Mouse (Mus musculus): ENCODE data around the gene Hk1.
A peak's percentile ranks its signal among the peaks of the same experiment; 100 is the strongest.

Gene Hk1

DNA sequence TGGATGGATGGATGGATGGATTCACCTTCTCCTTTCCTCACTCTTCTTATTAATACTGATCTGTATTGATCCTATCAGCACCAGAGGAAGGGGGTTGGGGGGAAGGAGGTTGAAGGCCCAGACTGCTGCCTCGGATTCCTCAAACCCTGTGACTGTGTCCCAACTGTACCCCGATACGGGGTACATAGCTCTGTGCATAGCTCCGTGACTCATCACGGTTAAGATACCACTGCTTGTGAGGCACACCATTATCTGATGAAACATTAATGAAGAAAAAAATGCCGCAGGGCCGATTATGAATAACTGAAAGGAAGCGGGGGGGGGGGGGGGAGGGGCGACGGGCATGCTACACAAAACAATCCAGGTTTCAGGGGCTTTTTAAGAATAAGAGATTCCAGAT, 66.6 kb downstream of the Hk1 start:
- no peak for TF ChIP-seq GATA4 (IDR thresholded peaks at IDR 0.05; ENCODE audit: insufficient replicate concordance, low read length)

DNA sequence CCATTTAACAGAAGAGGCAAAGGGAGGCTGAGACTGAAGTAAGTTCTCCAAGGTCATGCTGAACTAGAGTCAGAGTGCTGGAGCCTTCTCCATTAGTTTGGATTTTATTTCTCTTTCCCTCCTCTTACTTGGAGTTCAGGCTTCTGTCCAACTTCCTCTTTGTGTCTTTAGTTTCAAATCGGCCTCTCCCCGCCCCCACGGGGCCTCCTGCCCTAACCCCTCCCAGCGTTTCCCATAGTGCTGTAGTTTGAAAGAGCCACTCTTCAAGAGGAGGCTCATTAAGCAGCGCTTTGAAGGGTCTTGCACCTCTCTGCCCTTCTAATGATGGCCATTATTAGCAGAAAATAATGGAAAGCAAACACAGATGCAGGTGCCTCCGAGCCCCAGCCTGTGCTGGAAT, 68.2 kb downstream of the Hk1 start:
- TF ChIP-seq GATA4 (IDR thresholded peaks at IDR 0.05; ENCODE audit: insufficient replicate concordance, low read length) = no peak

DNA sequence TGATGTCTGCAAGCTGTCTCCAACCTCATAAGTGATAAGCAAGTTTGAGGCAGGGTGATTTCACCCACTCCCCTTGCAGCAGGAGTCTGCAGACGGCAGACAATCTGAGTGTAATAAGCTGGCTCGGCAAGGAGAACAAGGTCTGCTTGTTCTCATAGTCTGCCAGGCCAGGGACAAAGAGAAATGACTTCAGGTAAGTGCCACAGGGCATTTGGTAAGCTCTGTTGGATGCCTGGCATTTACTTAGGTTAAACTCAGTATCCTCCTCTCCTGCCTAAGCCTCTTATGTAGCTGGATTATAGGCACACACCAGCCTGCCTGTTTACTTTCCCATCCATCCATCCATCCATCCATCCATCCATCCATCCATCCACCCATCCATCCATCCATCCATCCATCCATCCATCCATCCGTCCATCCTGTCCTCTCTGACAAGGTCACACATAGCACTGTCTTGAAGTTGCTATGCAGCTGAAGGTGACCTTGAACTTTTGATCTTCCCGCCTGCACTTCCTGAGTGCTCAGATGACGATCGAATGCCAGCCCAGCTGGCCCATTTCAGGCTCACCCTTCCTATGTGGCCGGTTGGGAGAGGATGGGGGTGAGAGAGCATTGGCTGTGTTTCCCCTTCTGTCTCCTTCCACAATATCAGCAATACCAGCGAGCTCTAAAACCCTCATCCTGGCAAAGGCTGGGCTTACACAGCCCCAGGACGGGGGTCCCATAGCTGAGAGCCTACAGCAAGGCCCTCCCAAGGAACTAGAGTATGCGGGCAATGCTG, 69.3 kb downstream of the Hk1 start:
- no peak for TF ChIP-seq GATA4 (IDR thresholded peaks at IDR 0.05; ENCODE audit: insufficient replicate concordance, low read length)

DNA sequence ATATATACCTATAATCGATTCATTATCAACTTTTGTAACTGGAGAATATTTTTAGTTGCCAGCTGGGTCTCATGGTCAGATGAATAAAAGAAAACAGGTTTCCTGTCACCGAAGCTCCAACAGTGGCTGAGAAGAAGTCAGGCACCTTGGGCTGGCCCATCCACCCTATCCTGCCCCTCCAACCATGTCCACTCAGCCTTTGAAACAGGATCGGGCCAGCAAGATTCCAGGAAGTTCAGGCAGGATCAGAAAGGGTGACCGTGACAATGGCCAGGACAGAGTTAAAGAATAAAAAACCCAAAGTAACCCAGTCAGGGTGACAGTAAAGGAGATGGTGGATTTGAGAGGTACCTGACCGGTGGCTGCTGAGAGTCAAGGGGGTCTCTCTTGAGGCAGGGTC, 70.1 kb downstream of the Hk1 start:
- no peak for TF ChIP-seq GATA4 (IDR thresholded peaks at IDR 0.05; ENCODE audit: insufficient replicate concordance, low read length)

DNA sequence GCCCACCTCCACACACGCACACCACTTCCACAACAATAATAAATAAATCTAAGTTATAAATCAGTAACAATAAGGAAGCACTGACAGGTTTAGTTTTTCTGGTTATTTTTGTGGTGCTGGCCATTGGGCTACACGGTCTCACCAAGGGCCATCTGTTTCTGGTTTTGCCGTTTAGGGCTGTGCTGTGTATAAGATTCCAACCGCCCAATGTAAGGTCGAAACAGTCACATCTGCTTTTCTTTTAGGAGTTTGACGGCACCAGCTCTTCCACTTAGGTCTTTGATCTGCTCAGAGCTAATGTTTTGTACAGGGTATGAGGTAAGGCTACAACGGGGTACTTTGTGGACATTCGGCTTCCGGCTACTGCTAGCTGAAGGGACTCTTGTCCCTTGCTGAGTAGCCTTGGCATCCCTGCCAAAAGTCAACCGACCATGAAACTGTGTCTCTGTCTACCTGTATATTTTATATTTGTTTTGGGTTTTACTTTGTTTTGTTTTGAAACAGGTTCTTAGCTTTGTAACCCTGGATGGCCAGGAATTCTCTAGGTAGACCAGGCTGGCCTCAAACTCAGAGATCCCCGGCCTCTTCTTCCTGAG, 70.7 kb downstream of the Hk1 start:
- TF ChIP-seq GATA4 (IDR thresholded peaks at IDR 0.05; ENCODE audit: insufficient replicate concordance, low read length) = no peak

DNA sequence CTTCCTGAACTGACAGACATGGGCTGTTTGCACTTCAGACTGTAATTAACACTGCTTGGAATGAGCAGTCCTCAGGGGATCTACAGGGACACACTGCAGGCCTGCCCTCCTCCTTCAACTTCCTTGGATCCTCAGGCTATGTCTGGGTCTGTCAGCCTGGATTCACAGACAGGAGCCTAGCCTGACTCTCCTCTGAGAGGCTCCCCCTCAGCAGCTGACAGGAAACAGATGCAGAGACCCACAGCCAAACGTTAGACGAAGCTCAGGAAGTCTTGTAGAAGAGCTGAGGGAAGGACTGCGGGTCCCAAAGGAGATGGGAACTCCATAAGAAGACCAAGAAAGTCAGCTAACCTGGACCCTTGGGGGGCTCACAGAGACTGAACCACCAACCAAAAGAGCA, 73.2 kb downstream of the Hk1 start:
- TF ChIP-seq GATA4 (IDR thresholded peaks at IDR 0.05; ENCODE audit: insufficient replicate concordance, low read length) = no peak

DNA sequence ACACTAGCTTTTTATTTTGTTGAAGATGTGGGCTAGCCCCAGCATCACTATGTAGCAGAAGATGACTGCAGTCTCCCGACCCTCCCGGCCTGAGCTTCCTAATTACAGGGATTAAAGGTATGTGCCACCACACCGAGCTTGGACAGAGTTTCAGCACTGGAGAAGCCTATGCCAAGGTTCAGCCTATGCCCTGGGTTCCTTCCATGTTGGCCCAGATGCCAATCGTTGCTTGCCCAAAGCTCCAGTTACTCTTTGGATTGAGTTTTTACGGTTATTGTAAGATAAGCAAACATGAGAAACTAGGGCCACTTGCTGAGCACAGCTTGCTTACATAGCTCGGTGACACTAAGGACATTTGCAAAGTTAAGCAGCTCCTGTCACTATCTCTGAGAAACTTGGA, 74.6 kb downstream of the Hk1 start:
- no peak for TF ChIP-seq GATA4 (IDR thresholded peaks at IDR 0.05; ENCODE audit: insufficient replicate concordance, low read length)

DNA sequence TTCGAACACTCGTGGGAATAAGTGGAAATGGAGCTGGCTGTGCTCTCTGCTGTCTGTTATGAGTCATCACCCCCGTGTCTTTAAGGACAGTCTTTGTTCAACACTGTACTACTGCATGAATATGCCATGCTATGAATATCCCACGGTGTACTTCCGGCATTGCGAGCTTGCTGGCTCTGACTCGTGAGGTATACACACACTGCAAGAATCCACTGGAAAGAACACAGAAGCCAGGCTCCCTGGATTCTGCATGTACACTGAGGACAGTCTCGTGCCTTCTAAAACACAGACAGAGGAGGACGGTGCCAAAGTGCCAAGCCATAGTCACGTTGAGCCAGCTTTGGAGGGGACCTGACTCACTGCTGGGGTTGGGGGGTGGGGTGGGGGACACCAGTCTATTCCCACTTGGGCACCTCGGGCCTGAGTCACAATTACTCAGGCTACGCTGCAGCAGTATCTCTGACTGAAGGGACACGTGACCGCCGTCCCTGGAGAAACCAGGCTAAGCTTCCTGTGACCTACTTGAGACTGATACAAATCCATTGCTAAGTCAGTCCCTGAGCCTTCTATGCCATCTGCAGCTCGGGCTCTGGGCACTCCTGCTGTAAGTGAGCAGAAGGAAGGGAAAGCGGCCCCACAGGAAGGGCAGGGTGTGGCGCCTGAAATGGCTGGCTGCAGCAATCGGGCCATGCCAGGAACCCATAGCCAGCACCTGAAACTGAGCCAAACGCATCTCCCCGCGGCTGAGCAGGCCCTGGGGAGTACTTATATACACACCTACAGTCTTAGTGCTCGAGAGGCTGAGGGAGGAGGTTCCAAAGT, 79.5 kb downstream of the Hk1 start:
- TF ChIP-seq GATA4 (IDR thresholded peaks at IDR 0.05; ENCODE audit: insufficient replicate concordance, low read length) = 0 out of 2 replicates have a peak, but pooled peaks have one; percentile 15

DNA sequence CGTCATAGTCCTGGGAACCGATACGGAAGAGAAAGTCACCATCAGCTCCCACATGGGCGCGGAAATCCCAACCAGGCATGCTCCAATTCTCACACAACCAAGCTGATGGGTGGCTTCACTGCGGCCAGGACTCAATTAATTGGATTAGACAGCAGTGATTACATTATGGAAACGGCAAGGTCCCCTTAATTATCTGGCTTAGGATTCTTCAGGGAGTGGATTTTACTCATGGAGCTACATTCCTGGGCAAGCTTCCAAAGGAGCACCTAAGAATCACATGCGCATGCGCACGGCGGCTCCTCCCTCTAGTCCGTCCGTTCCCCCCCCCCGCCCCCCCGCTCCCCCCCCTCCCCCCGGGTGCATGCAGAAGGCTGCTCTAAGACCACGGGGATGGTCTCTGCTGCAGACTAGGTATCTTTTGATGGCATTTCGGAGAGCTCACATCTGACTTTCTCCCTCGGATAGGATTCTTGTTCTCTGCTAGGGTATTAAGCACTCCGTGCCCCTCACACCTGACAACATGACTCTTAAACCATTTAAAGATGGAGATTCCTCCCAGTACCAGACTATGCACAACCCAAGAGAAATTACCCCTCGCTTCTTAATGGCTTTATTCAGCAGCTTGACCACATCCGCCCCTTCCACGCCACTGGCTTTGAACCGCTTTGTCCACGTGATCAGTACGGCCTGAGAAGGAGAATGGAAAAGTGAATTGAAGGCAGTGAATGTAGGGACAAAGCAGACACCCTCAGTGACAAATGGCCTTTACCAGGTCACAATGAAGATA, 83.4 kb downstream of the Hk1 start:
- TF ChIP-seq GATA4 (IDR thresholded peaks at IDR 0.05; ENCODE audit: insufficient replicate concordance, low read length) = no peak

DNA sequence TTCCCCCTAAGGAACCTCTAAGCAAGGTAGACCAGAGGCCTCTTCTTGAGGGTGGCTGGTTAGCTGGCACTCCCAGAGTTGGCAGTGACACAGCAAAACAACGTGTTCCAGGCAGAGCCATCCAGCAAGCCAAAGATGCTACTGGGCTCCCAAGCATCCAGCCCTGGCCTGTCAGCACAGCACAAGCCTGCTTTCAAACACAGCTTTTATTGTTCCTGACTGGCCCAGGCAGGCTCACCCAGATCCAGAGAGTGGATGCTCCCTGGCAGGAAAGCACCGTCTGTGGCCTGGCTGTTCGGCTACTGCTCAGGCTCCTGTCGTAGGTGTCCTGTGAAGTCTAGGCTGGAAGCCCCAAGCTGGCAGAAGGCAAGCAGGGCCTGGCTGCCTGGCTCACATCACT, 85.6 kb downstream of the Hk1 start:
- TF ChIP-seq GATA4 (IDR thresholded peaks at IDR 0.05; ENCODE audit: insufficient replicate concordance, low read length) = no peak

DNA sequence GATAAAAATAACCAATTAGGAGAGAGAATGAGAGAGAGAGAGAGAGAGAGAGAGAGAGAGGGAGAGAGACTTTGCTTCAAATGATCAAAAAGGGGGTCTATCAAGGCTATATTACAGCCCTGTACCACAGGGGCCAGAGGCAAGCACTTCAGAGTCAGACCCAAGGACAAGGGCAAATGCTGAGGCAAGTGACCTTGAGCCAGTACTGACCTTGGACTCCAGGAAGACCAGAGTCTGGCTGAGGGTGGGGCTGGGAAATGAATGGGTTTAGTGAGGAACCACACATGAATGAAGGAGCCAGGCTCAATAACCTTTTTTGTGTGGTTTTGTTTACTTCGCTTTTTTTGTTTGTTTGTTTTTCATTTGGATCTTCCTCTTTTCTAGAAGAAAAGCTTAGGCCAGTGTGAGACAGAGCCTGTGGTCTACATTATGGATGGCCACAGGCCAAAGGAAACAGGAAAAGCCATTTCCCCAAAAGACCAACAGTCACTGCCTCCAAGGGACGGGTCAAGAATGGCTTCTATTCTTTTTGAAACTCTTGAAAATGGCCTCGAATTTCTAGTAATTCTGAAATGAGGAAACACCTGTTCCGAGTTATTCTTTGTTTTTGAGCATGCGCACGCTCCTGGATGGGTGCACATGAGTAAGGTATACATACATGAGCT, 92.1 kb downstream of the Hk1 start:
- no peak for TF ChIP-seq GATA4 (IDR thresholded peaks at IDR 0.05; ENCODE audit: insufficient replicate concordance, low read length)

DNA sequence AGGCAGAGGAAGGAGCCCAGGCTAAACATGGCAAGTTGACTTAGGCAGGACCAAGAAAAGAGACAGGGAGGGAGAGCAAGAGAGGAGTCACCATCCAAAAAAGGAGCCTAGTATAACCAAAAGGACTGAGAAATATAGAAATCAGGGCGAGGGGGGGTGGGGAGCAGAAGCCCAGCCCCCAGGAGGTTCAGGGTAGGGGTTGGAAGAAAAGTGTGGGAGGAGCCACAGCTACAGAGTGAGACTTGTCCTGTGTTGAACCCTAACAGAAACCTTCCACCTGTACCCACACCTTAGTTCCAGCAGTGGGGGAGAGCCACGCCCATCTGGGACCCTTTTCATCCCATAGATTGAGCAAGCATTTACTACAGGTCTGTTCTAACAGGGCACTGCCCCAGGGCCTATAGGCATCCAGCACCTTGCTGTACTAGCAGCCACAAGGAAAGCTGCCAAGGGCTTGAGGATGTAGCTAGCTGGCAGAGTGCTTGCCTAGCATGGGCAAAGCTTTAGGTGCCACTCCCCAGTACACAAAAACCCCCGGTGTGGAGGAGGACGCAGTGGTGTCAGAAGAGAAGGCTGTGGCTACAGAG, 96.4 kb downstream of the Hk1 start:
- TF ChIP-seq GATA4 (IDR thresholded peaks at IDR 0.05; ENCODE audit: insufficient replicate concordance, low read length) = no peak

DNA sequence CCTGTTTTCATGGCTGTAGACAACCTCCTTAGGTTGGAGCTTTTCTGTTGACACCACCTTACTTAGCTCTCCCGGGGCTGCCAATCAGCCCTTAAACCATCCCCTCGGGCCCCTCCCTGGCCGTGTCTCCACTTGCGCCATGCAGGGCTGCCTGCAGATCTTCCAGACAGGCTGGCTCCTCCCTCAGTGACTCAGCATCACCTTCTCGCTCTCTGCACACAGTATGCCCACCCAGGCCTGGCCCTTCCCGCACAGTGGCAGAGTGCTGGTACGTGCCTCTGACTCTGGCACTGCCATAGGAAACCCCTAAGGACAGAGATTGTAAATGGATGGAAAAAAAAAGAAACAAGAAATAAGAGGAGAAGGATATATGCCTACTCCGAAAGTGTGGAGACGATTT, 96.9 kb downstream of the Hk1 start:
- no peak for TF ChIP-seq GATA4 (IDR thresholded peaks at IDR 0.05; ENCODE audit: insufficient replicate concordance, low read length)

DNA sequence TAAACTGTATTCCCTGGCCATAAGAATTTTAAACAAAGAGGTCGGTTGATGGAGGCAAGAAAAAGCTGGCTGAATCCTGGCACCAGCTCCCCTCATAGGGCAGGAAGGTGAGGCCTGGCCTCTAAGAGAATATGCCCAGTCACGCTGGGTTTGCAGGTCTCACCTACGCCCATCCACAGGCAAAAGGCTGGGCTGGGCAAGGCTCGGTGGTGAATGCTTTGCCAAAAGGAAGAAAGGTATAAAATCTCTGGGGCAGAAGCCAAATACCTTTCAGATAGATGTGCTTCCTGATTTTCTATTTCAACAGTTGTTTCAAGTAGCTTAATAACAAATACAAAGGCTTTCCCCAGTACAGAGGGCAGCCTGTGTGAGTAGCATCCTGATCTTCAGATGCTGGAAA, 100.0 kb downstream of the Hk1 start:
- no peak for TF ChIP-seq GATA4 (IDR thresholded peaks at IDR 0.05; ENCODE audit: insufficient replicate concordance, low read length)

Data from liver, adult (tissue).